Mouse (Mus musculus): ENCODE measurements at regions not wholly inside any gene's neighbourhood (a gene's known extent, or its start where the extent isn't known, plus 50 kb on each side); places are given as distances from the start of the nearest gene placed in this dataset.

DNA sequence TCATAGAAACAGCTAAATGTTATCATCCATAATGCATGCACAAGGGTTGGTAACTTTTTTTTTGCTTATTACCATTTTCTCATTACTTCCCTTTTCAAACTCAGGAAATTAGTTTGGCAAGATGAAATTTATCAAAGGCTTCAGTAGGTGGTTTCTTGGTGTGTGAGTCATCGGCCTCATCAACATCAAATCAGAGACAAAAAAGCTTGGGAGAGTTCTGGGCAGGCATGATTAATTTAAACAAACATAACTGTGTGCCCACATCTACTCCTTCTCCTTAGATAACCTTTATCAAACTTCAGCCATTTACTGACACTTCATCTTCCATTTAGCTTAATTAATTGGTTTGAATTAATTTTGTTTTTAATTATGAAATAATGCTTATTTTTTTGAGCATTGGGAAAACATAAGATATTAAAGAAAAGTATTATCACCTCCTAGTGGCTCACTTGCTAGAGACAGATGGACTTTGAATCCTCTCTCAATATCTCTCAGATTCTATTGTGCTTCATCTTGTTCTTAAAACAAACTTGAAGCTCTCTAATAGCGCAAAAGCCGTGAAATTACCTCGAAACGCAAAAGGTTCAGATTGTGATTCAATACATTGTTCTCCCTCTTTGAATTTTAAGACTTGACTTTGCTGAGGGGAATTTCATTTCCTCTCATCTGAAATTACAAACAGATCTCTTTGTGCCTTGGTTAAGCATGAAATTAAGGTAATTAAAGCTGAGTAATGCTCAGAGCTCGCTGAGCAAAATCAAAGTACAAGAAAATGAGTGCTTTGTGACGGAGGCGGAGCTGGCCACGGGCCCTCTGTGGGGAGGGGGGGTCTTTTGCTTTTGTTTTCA, 158.7 kb upstream of the Bet1 start:
- Histone ChIP-seq H3K36me3 (replicated peaks in 1 of 2; ENCODE audit: control insufficient read depth in 1 of 2, insufficient read depth in 1 of 2, low read length in 1 of 2) (no peaks in the 10 kb centered on the region), H3K9ac (ENCODE audit: insufficient read depth, low read depth) (no peak overlapping the region), H3K27me3 (replicated peaks) (no peaks in the 10 kb centered on the region), H3K4me1 (ENCODE audit: control insufficient read depth in 1 of 2, insufficient read depth in 2 of 2) (no peaks in the 10 kb centered on the region), H3K4me3 (replicated peaks in 1 of 3; ENCODE audit: low read depth in 2 of 3, low read length in 2 of 3, poor library complexity in 1 of 3) (no peak overlapping the region), H3K9me3 (replicated peaks; ENCODE audit: low read length) (no peaks in the 10 kb centered on the region), H3K27ac (ENCODE audit: insufficient read depth, low read depth) (no peak overlapping the region), H3K79me2 (replicated peaks; ENCODE audit: control insufficient read depth, extremely low read depth, insufficient read depth, poor library complexity, severe bottlenecking) (no peaks in the 10 kb centered on the region), H3K4me2 (ENCODE audit: insufficient read depth, low read depth, poor library complexity, severe bottlenecking) (no peak overlapping the region)
- TF ChIP-seq MXI1 (IDR thresholded peaks at IDR 0.05; ENCODE audit: low read depth, low read length) (no peak), POLR2A (IDR thresholded peaks at IDR 0.05; ENCODE audit: low read depth, low read length) (no peak), TBP (conservative IDR thresholded peaks at IDR 0.05; ENCODE audit: low read depth, low read length) (no peak), JUND (conservative IDR thresholded peaks at IDR 0.05; ENCODE audit: low read depth, low read length) (no peak), GABPA (IDR thresholded peaks at IDR 0.05; ENCODE audit: insufficient replicate concordance, low read depth, low read length) (no peak), MYC (IDR thresholded peaks at IDR 0.05; ENCODE audit: low read depth, low read length) (no peak), USF1 (IDR thresholded peaks at IDR 0.05; ENCODE audit: low read depth, low read length) (no peak), SMC3 (IDR thresholded peaks at IDR 0.05; ENCODE audit: low read depth, low read length) (no peak)
- in situ Hi-C loops (cut with MboI; ENCODE audit: low pct_ligation_motif_present, low pct_unique_long_range_greater_than_20kb, low sequenced_read_pairs) (no loop called here), dilution Hi-C loops (cut with MboI; ENCODE audit: extremely low pct_ligation_motif_present, extremely low pct_unique_long_range_greater_than_20kb, low sequenced_read_pairs) (no loop called here)
- no peak for DNase-seq (ENCODE audit: extremely low read depth)

DNA sequence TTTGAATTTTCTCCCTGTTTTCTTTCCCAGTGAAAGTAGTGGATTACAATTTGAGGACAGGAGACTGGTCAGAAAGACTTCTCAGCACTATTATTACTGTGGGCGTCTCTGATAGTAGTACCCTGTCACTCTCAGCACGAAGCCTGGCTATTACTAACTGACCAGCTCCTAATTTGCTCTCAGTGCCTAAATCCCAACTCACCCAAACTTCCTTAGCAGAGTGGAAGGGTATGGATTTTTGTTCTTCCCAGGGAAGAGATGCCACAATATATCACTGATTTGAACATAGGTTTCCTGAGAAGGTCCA, 159.3 kb upstream of the Bet1 start:
- Histone ChIP-seq H3K9me3 (replicated peaks; ENCODE audit: low read length) (no peaks in the 10 kb centered on the region), H3K79me2 (replicated peaks; ENCODE audit: control insufficient read depth, extremely low read depth, insufficient read depth, poor library complexity, severe bottlenecking) (no peaks in the 10 kb centered on the region), H3K36me3 (replicated peaks in 1 of 2; ENCODE audit: control insufficient read depth in 1 of 2, insufficient read depth in 1 of 2, low read length in 1 of 2) (no peaks in the 10 kb centered on the region), H3K27me3 (replicated peaks) (no peaks in the 10 kb centered on the region), H3K4me1 (ENCODE audit: control insufficient read depth in 1 of 2, insufficient read depth in 2 of 2) (no peaks in the 10 kb centered on the region), H3K4me2 (ENCODE audit: insufficient read depth, low read depth, poor library complexity, severe bottlenecking) (no peak overlapping the region), H3K9ac (ENCODE audit: insufficient read depth, low read depth) (no peak overlapping the region), H3K27ac (ENCODE audit: insufficient read depth, low read depth) (no peak overlapping the region), H3K4me3 (replicated peaks in 1 of 3; ENCODE audit: low read depth in 2 of 3, low read length in 2 of 3, poor library complexity in 1 of 3) (no peak overlapping the region)
- DNase-seq (ENCODE audit: extremely low read depth): no peak
- TF ChIP-seq RCOR1 (conservative IDR thresholded peaks at IDR 0.05; ENCODE audit: low read depth, low read length): no peak
- TF ChIP-seq ZC3H11A (IDR thresholded peaks at IDR 0.05; ENCODE audit: low read depth, low read length): no peak
- TF ChIP-seq SMC3 (IDR thresholded peaks at IDR 0.05; ENCODE audit: low read depth, low read length): no peak
- no peak for TF ChIP-seq USF2 (conservative IDR thresholded peaks at IDR 0.05; ENCODE audit: low read depth, low read length)
- TF ChIP-seq SIN3A (IDR thresholded peaks at IDR 0.05; ENCODE audit: low read length): no peak
- no peak for TF ChIP-seq KAT2A (IDR thresholded peaks at IDR 0.05; ENCODE audit: insufficient replicate concordance, low read length)
- in situ Hi-C loops (cut with MboI; ENCODE audit: low pct_ligation_motif_present, low pct_unique_long_range_greater_than_20kb, low sequenced_read_pairs) (no loop called here), dilution Hi-C loops (cut with MboI; ENCODE audit: extremely low pct_ligation_motif_present, extremely low pct_unique_long_range_greater_than_20kb, low sequenced_read_pairs) (no loop called here)

DNA sequence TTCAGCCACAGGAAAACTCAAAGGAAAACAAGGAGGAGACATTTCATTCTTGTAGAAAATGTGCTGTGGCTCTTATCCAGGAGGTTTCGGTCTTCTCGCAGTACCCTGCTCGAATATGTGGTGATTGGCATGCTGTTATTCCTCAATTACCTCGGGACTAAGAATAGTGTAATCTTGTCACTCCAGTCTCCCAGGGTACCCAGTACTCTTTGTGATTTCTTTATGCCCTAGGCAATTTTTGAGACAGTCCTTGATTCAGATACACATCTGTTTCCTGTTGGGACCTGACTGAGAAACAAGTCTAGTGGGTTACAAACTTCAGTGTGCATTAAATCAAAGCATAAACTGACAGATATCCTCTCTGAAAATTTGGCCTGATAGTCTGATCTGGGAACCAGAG, 189.8 kb upstream of the Bet1 start:
- H3K9me3 ChIP-seq (replicated peaks; ENCODE audit: low read length): no peaks in the 10 kb centered on the region
- DNase-seq (ENCODE audit: extremely low read depth): no peak
- no peaks in the 10 kb centered on the region for H3K36me3 ChIP-seq (replicated peaks in 1 of 2; ENCODE audit: control insufficient read depth in 1 of 2, insufficient read depth in 1 of 2, low read length in 1 of 2)
- in situ Hi-C loops (cut with MboI; ENCODE audit: low pct_ligation_motif_present, low pct_unique_long_range_greater_than_20kb, low sequenced_read_pairs) (no loop called here), dilution Hi-C loops (cut with MboI; ENCODE audit: extremely low pct_ligation_motif_present, extremely low pct_unique_long_range_greater_than_20kb, low sequenced_read_pairs) (no loop called here)
- H3K9ac ChIP-seq (ENCODE audit: insufficient read depth, low read depth): no peak overlapping the region
- H3K27me3 ChIP-seq (replicated peaks): no peaks in the 10 kb centered on the region
- no peak overlapping the region for H3K27ac ChIP-seq (ENCODE audit: insufficient read depth, low read depth)
- H3K4me3 ChIP-seq (replicated peaks in 1 of 3; ENCODE audit: low read depth in 2 of 3, low read length in 2 of 3, poor library complexity in 1 of 3): no peak overlapping the region
- H3K4me2 ChIP-seq (ENCODE audit: insufficient read depth, low read depth, poor library complexity, severe bottlenecking): no peak overlapping the region
- H3K4me1 ChIP-seq (ENCODE audit: control insufficient read depth in 1 of 2, insufficient read depth in 2 of 2): no peaks in the 10 kb centered on the region
- TF ChIP-seq MXI1 (IDR thresholded peaks at IDR 0.05; ENCODE audit: low read depth, low read length) (no peak), MYC (IDR thresholded peaks at IDR 0.05; ENCODE audit: low read depth, low read length) (no peak), IRF4 (IDR thresholded peaks at IDR 0.05; ENCODE audit: low read depth, low read length) (no peak), SIN3A (IDR thresholded peaks at IDR 0.05; ENCODE audit: low read length) (no peak), USF1 (IDR thresholded peaks at IDR 0.05; ENCODE audit: low read depth, low read length) (no peak), MAZ (IDR thresholded peaks at IDR 0.05; ENCODE audit: low read depth, low read length) (no peak), TBP (conservative IDR thresholded peaks at IDR 0.05; ENCODE audit: low read depth, low read length) (no peak), CTCF (conservative IDR thresholded peaks at IDR 0.05 in 1 of 2, IDR thresholded peaks at IDR 0.05 in 1 of 2; ENCODE audit: low read depth in 2 of 2, low read length in 2 of 2) (no peak), ZKSCAN1 (IDR thresholded peaks at IDR 0.05; ENCODE audit: borderline replicate concordance, low read depth, low read length) (no peak), SMC3 (IDR thresholded peaks at IDR 0.05; ENCODE audit: low read depth, low read length) (no peak)
- H3K79me2 ChIP-seq (replicated peaks; ENCODE audit: control insufficient read depth, extremely low read depth, insufficient read depth, poor library complexity, severe bottlenecking): no peaks in the 10 kb centered on the region

Data from CH12.LX (cell line).